ENCODE assay signal across 8 mouse cellular contexts in genomic region chr4:135617783-135618470, GRCm38 (mm10). TPM values are rescaled to one million over a fixed set of nuclear protein-coding genes. Genes with fewer than 3 reads are reported as not detected.
DNase-seq lines count a peak whose midpoint lies in the region; ATAC-seq lines count a peak whose summit lies in the region.

No protein-coding gene starts in this region.

- H3K36me3 ChIP-seq in forebrain, embryonic 13.5 days (ENCODE audit: poor library complexity, severe bottlenecking): no peaks in the 10 kb centered on the region
- H3K36me3 ChIP-seq in forebrain, embryonic 11.5 days (ENCODE audit: control insufficient read depth, insufficient read depth, low read length): no peaks in the 10 kb centered on the region

- H3K27me3 ChIP-seq in forebrain, embryonic 13.5 days: no peaks in the 10 kb centered on the region
- H3K27me3 ChIP-seq in forebrain, embryonic 11.5 days (ENCODE audit: control insufficient read depth, insufficient read depth, low read length): 0 out of 2 replicates have a peak, but pooled peaks cover 2% of the 10 kb centered on the region

- no peak overlapping the region for H3K27ac ChIP-seq in forebrain, embryonic 13.5 days
- H3K27ac ChIP-seq in forebrain, embryonic 11.5 days (ENCODE audit: low read depth, low read length): no peak overlapping the region

- DNase-seq in forebrain, embryonic 11.5 days (ENCODE audit: low spot score): no peak
- peak; percentile 4 for DNase-seq in right cerebral cortex, adult 2 months (ENCODE audit: low spot score in 2 of 2)
- no peak for DNase-seq in right cerebral cortex, postnatal 14 days
- DNase-seq in lung, postnatal 4 days: peak; percentile 25 to 32
- no peak for DNase-seq in cerebellum, adult 11-12 months
- DNase-seq in adrenal gland, adult 8-10 months: no peak
- no peak for DNase-seq in adrenal gland, adult (ENCODE audit: inconsistent age in 2 of 2, low spot score in 1 of 2)

- H3K9me3 ChIP-seq in forebrain, embryonic 13.5 days (replicated peaks): peaks cover 5% of the 10 kb centered on the region; the same call in 1 of the 2 replicates
- H3K9me3 ChIP-seq in forebrain, embryonic 11.5 days (ENCODE audit: control insufficient read depth, low read length): no peaks in the 10 kb centered on the region

- 0 out of 2 replicates have a peak, but pooled peaks cover 3% of the 10 kb centered on the region for H3K4me1 ChIP-seq in forebrain, embryonic 13.5 days
- H3K4me1 ChIP-seq in forebrain, embryonic 11.5 days (replicated peaks; ENCODE audit: control insufficient read depth, insufficient read depth, low read length): no peaks in the 10 kb centered on the region

- WGBS in forebrain, embryonic 13.5 days: 12% methylated on average over 15 of the region's 16 CpGs
- WGBS in forebrain, embryonic 11.5 days: 12% methylated on average over 16 of the region's 16 CpGs

- no peak overlapping the region for H3K4me3 ChIP-seq in forebrain, embryonic 13.5 days
- no peak overlapping the region for H3K4me3 ChIP-seq in forebrain, embryonic 11.5 days (ENCODE audit: low read depth, low read length)

- no peak overlapping the region for H3K9ac ChIP-seq in forebrain, embryonic 13.5 days
- no peak overlapping the region for H3K9ac ChIP-seq in forebrain, embryonic 11.5 days (ENCODE audit: low read length)

- no peak for ATAC-seq in forebrain, embryonic 13.5 days
- no peak for ATAC-seq in forebrain, embryonic 11.5 days (replicated peaks; ENCODE audit: low FRiP score)

- H3K4me2 ChIP-seq in forebrain, embryonic 13.5 days: peak overlapping the region; percentile 29
- H3K4me2 ChIP-seq in forebrain, embryonic 11.5 days (ENCODE audit: low read depth, low read length, severe bottlenecking): no peak overlapping the region

RNA-seq across cellular contexts. Expression of gene Grhl3, which starts 44.5 kb away (rescaled TPM):
- polyA plus RNA-seq in forebrain, embryonic 13.5 days (2015; fragmentation: Nextera tagmentation; extraction: Ambion mirVana): 0.63 and 0.79 TPM in 2 replicates
- polyA plus RNA-seq in forebrain, embryonic 11.5 days (2014; fragmentation: Nextera tagmentation; extraction: Ambion mirVana): 3.9 and 4.5 TPM in 2 replicates
- under 1 TPM in 2 of 4 experiments, not detected in 2; 0.15 to 0.24 TPM for total RNA-seq in adrenal gland, adult 8-10 months (2022)

Comparison
In these comparisons a context has a peak if more than half of its experiments do, and no peak if none do; other contexts are left out.
1. DNase-seq: peak in right cerebral cortex, adult 2 months (2 of 2) and lung, postnatal 4 days (2 of 2); none in forebrain, embryonic 11.5 days (single experiment), right cerebral cortex, postnatal 14 days (single experiment), cerebellum, adult 11-12 months (single experiment), adrenal gland, adult 8-10 months (single experiment) and adrenal gland, adult (0 of 2).